Mouse (Mus musculus) ovary, adult 2 months (tissue): ENCODE measurements around the gene Arnt2. TPM values are rescaled to one million over a fixed set of nuclear protein-coding genes. Genes with fewer than 3 reads are reported as not detected.

ENCODE experiments used
- polyA plus RNA-seq: library from polyadenylated mRNA; depleted of rRNA; stranded (reverse); fragments of >200 nt; gene quantifications from 2 replicates; pipeline ENCODE4 v1.2.3, GENCODE M21; 2012; rRNA removed

Gene Arnt2
- 26.8 and 30.6 TPM in 2 replicates for polyA plus RNA-seq

DNA sequence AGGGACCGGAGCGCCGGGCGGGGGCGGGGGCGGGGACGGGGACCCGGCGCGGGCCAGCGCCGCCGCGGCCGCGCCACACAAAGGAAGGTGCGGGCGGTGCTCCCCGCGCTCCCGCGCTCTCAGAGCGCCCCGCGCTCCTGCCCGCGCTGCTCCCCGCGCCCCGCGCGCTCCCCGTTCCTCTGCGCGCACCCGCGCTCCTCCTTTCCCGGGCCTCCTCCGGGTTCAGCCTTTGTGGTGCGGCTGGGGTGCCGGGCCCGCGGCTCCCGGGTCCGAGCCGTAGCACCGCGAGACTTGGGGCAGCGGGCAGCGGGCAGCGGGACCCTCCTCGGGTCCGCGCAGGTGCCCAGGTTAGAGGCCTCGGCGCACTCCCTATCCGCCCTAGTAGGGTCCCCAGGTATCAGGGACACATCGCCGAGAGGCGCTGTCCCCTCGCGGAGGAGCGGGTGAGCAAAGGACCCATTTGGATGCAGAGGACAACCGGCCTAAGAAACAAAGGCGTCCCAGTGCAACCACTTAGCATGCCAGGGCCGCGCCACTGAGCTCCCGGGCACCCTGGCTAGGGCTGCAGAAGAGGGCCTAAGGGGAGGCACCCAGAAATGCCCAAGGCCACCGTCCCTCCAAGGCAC, at the start of gene Arnt2:
Gene Arnt2 (minus strand): TSS at position 281 of the 626 bp plus-strand sequence.

Other genes starting within 250 kb of the Arnt2 start
- gene Gm2115, start 118.8 kb upstream of the Arnt2 start, polyA plus RNA-seq = 0.15 and 0.16 TPM in 2 replicates
- 22.0 and 28.8 TPM in 2 replicates for gene Fah, start 196.5 kb upstream of the Arnt2 start, polyA plus RNA-seq